Mouse (Mus musculus) G1E (cell line): ENCODE measurements around the gene Strbp. TPM values are rescaled to one million over a fixed set of nuclear protein-coding genes. Genes with fewer than 3 reads are reported as not detected.

Experiments
- ATAC-seq: 2 replicates; pipeline ENCODE4 v1.8.0; 2016; ENCODE audit warnings: mild to moderate bottlenecking; ENCODE audit not compliant: insufficient number of reproducible peaks, poor library complexity, low FRiP score, severe bottlenecking; ENCODE audit errors: extremely low read depth
- DNase-seq: peaks from one replicate; pipeline ENCODE4 v3.0.0; 2012; ENCODE audit warnings: low spot score
- H3K27me3 ChIP-seq: 2 replicates; pipeline ENCODE4 v1.6.1; 2012; ENCODE audit warnings: mild to moderate bottlenecking, low read length, inconsistent platforms; ENCODE audit not compliant: insufficient read depth
- H3K36me3 ChIP-seq: replicated peaks from 2 replicates; pipeline ENCODE3; 2012; ENCODE audit warnings: mild to moderate bottlenecking, inconsistent platforms
- H3K4me1 ChIP-seq: 2 replicates; pipeline ENCODE4 v1.6.1; 2012; ENCODE audit warnings: low read depth, low read length, inconsistent platforms, mixed read lengths; ENCODE audit not compliant: insufficient read depth
- H3K4me3 ChIP-seq: 2 replicates; pipeline ENCODE4 v1.5.1; 2012; ENCODE audit warnings: low read depth, mild to moderate bottlenecking, inconsistent platforms, low read length, moderate library complexity, mixed read lengths
- H3K9me3 ChIP-seq: replicated peaks from 2 replicates; pipeline ENCODE4 v1.6.1; 2012; ENCODE audit warnings: inconsistent platforms
- CTCF ChIP-seq: IDR thresholded peaks from 2 replicates; pipeline ENCODE4 v1.5.1; 2012; ENCODE audit warnings: low read depth, low read length, inconsistent platforms, mixed read lengths
- GATA1 ChIP-seq: IDR thresholded peaks from 2 replicates; pipeline ENCODE4 v1.6.1; 2012; ENCODE audit warnings: borderline replicate concordance, low read length, inconsistent platforms, mixed read lengths
- GATA2 ChIP-seq: IDR thresholded peaks from 2 replicates; pipeline ENCODE4 v1.6.1; 2012; ENCODE audit warnings: low read depth, low read length, inconsistent platforms, borderline replicate concordance
- POLR2AphosphoS5 ChIP-seq: IDR thresholded peaks from 2 replicates; pipeline ENCODE4 v1.6.1; 2012; ENCODE audit warnings: low read depth, low read length, inconsistent platforms; ENCODE audit not compliant: insufficient replicate concordance
- TAL1 ChIP-seq: conservative IDR thresholded peaks from 2 replicates; pipeline ENCODE4 v1.6.1; 2012; ENCODE audit warnings: low read depth, low read length, inconsistent platforms, mixed read lengths
- polyA plus RNA-seq: library from polyadenylated mRNA; stranded (reverse); fragments of >175 nt; gene quantifications from 2 replicates; pipeline ENCODE4 v1.2.3, GENCODE M21; 2012
- total RNA-seq, 2 experiments: library from RNA; stranded (forward) in 1 of 2; stranded (reverse) in 1 of 2; fragments of 200-1000 nt in 1 of 2; fragments of >200 nt in 1 of 2; fragmentation: Nextera tagmentation in 1 of 2; gene quantifications; 2 replicates each; pipeline ENCODE4 v1.2.3; 2014 to 2017

Gene Strbp
- total and polyA plus RNA-seq, 3 experiments: 26.8 to 79.2 (median 52.9) TPM

- ATAC-seq: no peak
- DNase-seq: no peak
- Histone ChIP-seq H3K9me3 (no peaks in the 10 kb centered on the region), H3K4me3 (no peak overlapping the region), H3K27me3 (no peaks in the 10 kb centered on the region), H3K4me1 (no peaks in the 10 kb centered on the region; the same call in 1 of the 2 replicates), H3K36me3 (no peaks in the 10 kb centered on the region)
- TF ChIP-seq TAL1 (no peak), GATA2 (no peak), GATA1 (no peak), CTCF (no peak), POLR2AphosphoS5 (no peak)
Measured at GRCm38 (mm10) chr2:37651086-37651485, 52.6 kb downstream of the Strbp start.

- peaks cover 2% of the 10 kb centered on the region for H3K36me3 ChIP-seq
- no peaks in the 10 kb centered on the region for H3K4me1 ChIP-seq
- ATAC-seq (no peak), DNase-seq (no peak)
- no peak overlapping the region for H3K4me3 ChIP-seq
- no peaks in the 10 kb centered on the region for H3K9me3 ChIP-seq
- H3K27me3 ChIP-seq: no peaks in the 10 kb centered on the region
- TF ChIP-seq CTCF (no peak), GATA2 (no peak), GATA1 (no peak), POLR2AphosphoS5 (no peak), TAL1 (no peak)
Measured at GRCm38 (mm10) chr2:37649590-37649989, 54.1 kb downstream of the Strbp start.

DNA sequence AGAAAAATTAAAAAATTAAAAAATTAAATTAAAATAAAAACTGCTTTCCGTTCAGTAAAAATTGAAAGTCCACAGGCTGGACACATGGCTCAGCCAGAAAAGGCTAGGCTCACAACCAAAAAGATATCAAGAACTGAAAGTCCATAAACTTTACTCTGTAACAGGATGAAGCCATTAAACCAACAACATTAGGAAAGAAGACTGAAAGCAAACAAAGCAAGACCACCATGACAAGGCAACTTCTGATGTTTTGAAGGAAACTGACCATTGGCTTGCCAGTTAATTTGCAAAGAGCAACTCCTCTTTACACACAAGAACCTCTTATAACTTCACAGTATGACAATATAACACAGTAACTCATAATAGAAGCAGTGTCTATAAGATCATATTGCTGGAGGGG lies 54.7 kb downstream of the Strbp start:
- H3K9me3 ChIP-seq: no peaks in the 10 kb centered on the region
- no peaks in the 10 kb centered on the region for H3K27me3 ChIP-seq
- H3K36me3 ChIP-seq: peaks cover 2% of the 10 kb centered on the region
- TF ChIP-seq TAL1 (no peak), POLR2AphosphoS5 (no peak), GATA2 (no peak), CTCF (no peak), GATA1 (no peak)
- no peak overlapping the region for H3K4me3 ChIP-seq
- no peak for DNase-seq
- no peak for ATAC-seq
- no peaks in the 10 kb centered on the region for H3K4me1 ChIP-seq

- DNase-seq (no peak), ATAC-seq (no peak)
- peaks cover 12% of the 10 kb centered on the region for H3K36me3 ChIP-seq
- H3K4me3 ChIP-seq: no peak overlapping the region
- H3K27me3 ChIP-seq: no peaks in the 10 kb centered on the region
- TF ChIP-seq GATA2: no peak
- TF ChIP-seq POLR2AphosphoS5: no peak
- no peak for TF ChIP-seq CTCF
- no peak for TF ChIP-seq TAL1
- no peaks in the 10 kb centered on the region for H3K4me1 ChIP-seq
- H3K9me3 ChIP-seq: no peaks in the 10 kb centered on the region
Measured at GRCm38 (mm10) chr2:37623343-37623742, 80.3 kb downstream of the Strbp start.

- no peaks in the 10 kb centered on the region for H3K27me3 ChIP-seq
- ATAC-seq (no peak), DNase-seq (no peak)
- TF ChIP-seq TAL1 (no peak), GATA1 (no peak), GATA2 (no peak), CTCF (no peak), POLR2AphosphoS5 (no peak)
- no peaks in the 10 kb centered on the region for H3K9me3 ChIP-seq
- no peaks in the 10 kb centered on the region for H3K4me1 ChIP-seq
- peaks cover 29% of the 10 kb centered on the region for H3K36me3 ChIP-seq
- H3K4me3 ChIP-seq: no peak overlapping the region
Measured at GRCm38 (mm10) chr2:37587919-37588318, 115.7 kb downstream of the Strbp start.

DNA sequence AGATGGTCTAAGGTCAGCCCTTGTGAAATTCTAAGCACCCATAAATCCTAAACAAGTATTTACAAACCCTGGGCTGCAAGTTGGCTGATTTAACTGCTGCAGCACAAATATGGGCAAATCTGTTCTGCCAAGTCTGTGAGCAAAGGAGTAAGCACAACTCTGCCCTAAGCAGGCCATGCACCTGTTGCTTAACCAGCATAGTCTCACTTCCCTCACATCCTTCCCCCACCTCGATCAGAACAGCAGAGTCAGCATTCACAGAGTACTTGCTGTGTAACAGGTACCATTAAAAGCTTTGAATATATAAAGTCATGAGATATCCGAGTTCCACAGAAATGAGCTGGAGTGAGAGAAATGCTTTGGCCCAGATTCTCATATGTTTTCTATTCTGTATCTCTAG lies 125.5 kb downstream of the Strbp start:
- Histone ChIP-seq H3K36me3 (peaks cover 45% of the 10 kb centered on the region), H3K9me3 (no peaks in the 10 kb centered on the region), H3K27me3 (no peaks in the 10 kb centered on the region), H3K4me3 (no peak overlapping the region), H3K4me1 (no peaks in the 10 kb centered on the region)
- TF ChIP-seq POLR2AphosphoS5 (no peak), CTCF (no peak), TAL1 (no peak), GATA1 (no peak), GATA2 (no peak)
- ATAC-seq: no peak
- DNase-seq: no peak

GRCm38 (mm10) chr2:37576661-37577060 lies 127.0 kb downstream of the Strbp start:
- Histone ChIP-seq H3K9me3 (no peaks in the 10 kb centered on the region), H3K4me3 (no peak overlapping the region), H3K27me3 (no peaks in the 10 kb centered on the region), H3K36me3 (peaks cover 51% of the 10 kb centered on the region), H3K4me1 (no peaks in the 10 kb centered on the region)
- ATAC-seq (no peak), DNase-seq (no peak)
- no peak for TF ChIP-seq CTCF
- no peak for TF ChIP-seq GATA2
- no peak for TF ChIP-seq TAL1
- TF ChIP-seq GATA1: no peak
- no peak for TF ChIP-seq POLR2AphosphoS5
